Mouse (Mus musculus) forebrain, embryonic 16.5 days (tissue): ENCODE data around the gene Gdap2. TPM values are rescaled to one million over a fixed set of nuclear protein-coding genes. Genes with fewer than 3 reads are reported as not detected.

Experiments used
- ATAC-seq: fragments of 200-750 bp; cut with Nextera tagmentation; 2 replicates; pipeline ENCODE4 v1.8.0; 2017; ENCODE audit warnings: mild to moderate bottlenecking, moderate library complexity
- H3K27ac ChIP-seq: fragments of 300-500 bp; sonication (generic); 2 replicates; pipeline ENCODE4 v1.5.1; 2014; ENCODE audit warnings: low read length, control low read depth
- H3K27me3 ChIP-seq: fragments of 300-500 bp; sonication (generic); replicated peaks from 2 replicates; pipeline ENCODE4 v1.6.1; 2014; ENCODE audit warnings: low read length; ENCODE audit not compliant: control insufficient read depth, insufficient read depth
- H3K36me3 ChIP-seq: fragments of 300-500 bp; sonication (generic); 2 replicates; pipeline ENCODE4 v1.6.1; 2014; ENCODE audit not compliant: control insufficient read depth, insufficient read depth
- H3K4me1 ChIP-seq: fragments of 300-500 bp; sonication (generic); replicated peaks from 2 replicates; pipeline ENCODE4 v1.6.1; 2014; ENCODE audit warnings: low read length; ENCODE audit not compliant: control insufficient read depth, insufficient read depth
- H3K4me2 ChIP-seq: fragments of 300-500 bp; sonication (generic); 2 replicates; pipeline ENCODE4 v1.6.1; 2014; ENCODE audit warnings: mild to moderate bottlenecking, low read length, control low read depth
- H3K4me3 ChIP-seq: fragments of 300-500 bp; sonication (generic); replicated peaks from 2 replicates; pipeline ENCODE4 v1.5.1; 2014; ENCODE audit warnings: mild to moderate bottlenecking, low read length, control low read depth
- H3K9ac ChIP-seq: fragments of 300-500 bp; sonication (generic); replicated peaks from 2 replicates; pipeline ENCODE4 v1.6.1; 2014; ENCODE audit warnings: low read depth, low read length, control low read depth
- H3K9me3 ChIP-seq: fragments of 300-500 bp; sonication (generic); 2 replicates; pipeline ENCODE4 v1.6.1; 2016; ENCODE audit warnings: low read length; ENCODE audit not compliant: control insufficient read depth
- WGBS: fragments of 180-500 bp; shearing (Covaris S2); extraction: QIAGEN DNeasy Blood & Tissue Kit; methylation state at CpG from one replicate; pipeline ENCODE4 v1.1.7; 2014; 5-methylcytosine and 5-hydroxymethylcytosine counted together
- polyA plus RNA-seq: library from polyadenylated mRNA; unstranded; fragments of >200 nt; fragmentation: Nextera tagmentation; extraction: Ambion mirVana; gene quantifications from 2 replicates; pipeline ENCODE4 v1.2.1, GENCODE M21; 2015

Gdap2 gene
- polyA plus RNA-seq, 1 experiment from 2014 or later, result 45.4 TPM

GRCm38 (mm10) chr3:100180471-100180870 is 18.3 kb downstream of the Gdap2 start:
- no peak overlapping the region for H3K9ac ChIP-seq
- 91% methylated on average over 3 of the region's 3 CpGs for WGBS
- no peak for ATAC-seq
- no peak overlapping the region for H3K4me2 ChIP-seq
- no peaks in the 10 kb centered on the region for H3K4me1 ChIP-seq
- H3K4me3 ChIP-seq, result no peak overlapping the region
- H3K9me3 ChIP-seq, result no peaks in the 10 kb centered on the region
- H3K27me3 ChIP-seq, result no peaks in the 10 kb centered on the region
- H3K36me3 ChIP-seq, result peaks cover 37% of the 10 kb centered on the region
- no peak overlapping the region for H3K27ac ChIP-seq

- peak; percentile 83 for ATAC-seq
- H3K27ac ChIP-seq, result no peak overlapping the region
- no peak overlapping the region for H3K4me3 ChIP-seq
- 31% methylated on average over 1 of the region's 1 CpGs for WGBS
- H3K9me3 ChIP-seq, result no peaks in the 10 kb centered on the region
- no peak overlapping the region for H3K9ac ChIP-seq
- peaks cover 14% of the 10 kb centered on the region for H3K36me3 ChIP-seq
- H3K27me3 ChIP-seq, result no peaks in the 10 kb centered on the region
- H3K4me2 ChIP-seq, result no peak overlapping the region
- H3K4me1 ChIP-seq, result no peaks in the 10 kb centered on the region
Observed at GRCm38 (mm10) chr3:100189444-100189843, 27.3 kb downstream of the Gdap2 start.

GRCm38 (mm10) chr3:100189861-100190260 is 27.7 kb downstream of the Gdap2 start:
- H3K9ac ChIP-seq, result no peak overlapping the region
- no peaks in the 10 kb centered on the region for H3K4me1 ChIP-seq
- H3K4me3 ChIP-seq, result no peak overlapping the region
- H3K4me2 ChIP-seq, result no peak overlapping the region
- peaks cover 16% of the 10 kb centered on the region for H3K36me3 ChIP-seq
- H3K27me3 ChIP-seq, result no peaks in the 10 kb centered on the region
- no peak overlapping the region for H3K27ac ChIP-seq
- ATAC-seq, result peak; percentile 40; the same call in 1 of the 2 replicates
- 61% methylated on average over 11 of the region's 11 CpGs for WGBS
- H3K9me3 ChIP-seq, result no peaks in the 10 kb centered on the region

- H3K9me3 ChIP-seq, result no peaks in the 10 kb centered on the region
- WGBS, result 81% methylated on average over 5 of the region's 5 CpGs
- H3K9ac ChIP-seq, result no peak overlapping the region
- peaks cover 18% of the 10 kb centered on the region for H3K36me3 ChIP-seq
- H3K27ac ChIP-seq, result no peak overlapping the region
- no peak overlapping the region for H3K4me3 ChIP-seq
- H3K27me3 ChIP-seq, result no peaks in the 10 kb centered on the region
- no peak for ATAC-seq
- H3K4me1 ChIP-seq, result no peaks in the 10 kb centered on the region
- no peak overlapping the region for H3K4me2 ChIP-seq
Observed at GRCm38 (mm10) chr3:100194210-100194609, 32.0 kb downstream of the Gdap2 start.

- no peak for ATAC-seq
- Histone ChIP-seq H3K27me3 (no peaks in the 10 kb centered on the region), H3K36me3 (peaks cover 34% of the 10 kb centered on the region), H3K4me3 (no peak overlapping the region), H3K4me2 (no peak overlapping the region), H3K9ac (no peak overlapping the region), H3K27ac (no peak overlapping the region), H3K4me1 (no peaks in the 10 kb centered on the region), H3K9me3 (no peaks in the 10 kb centered on the region)
- WGBS, result 94% methylated on average over 7 of the region's 7 CpGs
Observed at GRCm38 (mm10) chr3:100201554-100201953, 39.4 kb downstream of the Gdap2 start.

- Histone ChIP-seq H3K27ac (no peak overlapping the region), H3K9me3 (no peaks in the 10 kb centered on the region), H3K4me2 (no peak overlapping the region), H3K36me3 (peaks cover 25% of the 10 kb centered on the region), H3K9ac (no peak overlapping the region), H3K27me3 (no peaks in the 10 kb centered on the region), H3K4me3 (no peak overlapping the region), H3K4me1 (no peaks in the 10 kb centered on the region)
- no peak for ATAC-seq
- WGBS, result 55% methylated on average over 1 of the region's 1 CpGs
Observed at GRCm38 (mm10) chr3:100206973-100207372, 44.8 kb downstream of the Gdap2 start.

GRCm38 (mm10) chr3:100215469-100215868 is 53.3 kb downstream of the Gdap2 start:
- H3K36me3 ChIP-seq, result no peaks in the 10 kb centered on the region

GRCm38 (mm10) chr3:100225326-100225959 is 63.3 kb downstream of the Gdap2 start:
- H3K9ac ChIP-seq, result no peak overlapping the region
- H3K4me3 ChIP-seq, result no peak overlapping the region
- H3K9me3 ChIP-seq, result no peaks in the 10 kb centered on the region
- ATAC-seq, result no peak
- no peaks in the 10 kb centered on the region for H3K4me1 ChIP-seq
- H3K27me3 ChIP-seq, result no peaks in the 10 kb centered on the region
- WGBS, result 89% methylated on average over 12 of the region's 12 CpGs
- H3K4me2 ChIP-seq, result no peak overlapping the region
- no peaks in the 10 kb centered on the region for H3K36me3 ChIP-seq
- H3K27ac ChIP-seq, result no peak overlapping the region

More at GRCm38 (mm10) chr3:100215469-100215868, 53.3 kb downstream of the Gdap2 start:
- H3K9ac ChIP-seq, result no peak overlapping the region
- no peaks in the 10 kb centered on the region for H3K4me1 ChIP-seq
- H3K27me3 ChIP-seq, result no peaks in the 10 kb centered on the region
- H3K4me2 ChIP-seq, result no peak overlapping the region
- WGBS, result 91% methylated on average over 5 of the region's 5 CpGs
- H3K4me3 ChIP-seq, result no peak overlapping the region
- H3K27ac ChIP-seq, result no peak overlapping the region
- H3K9me3 ChIP-seq, result no peaks in the 10 kb centered on the region
- ATAC-seq, result no peak

- Histone ChIP-seq H3K27me3 (no peaks in the 10 kb centered on the region), H3K27ac (no peak overlapping the region), H3K9ac (no peak overlapping the region), H3K4me2 (no peak overlapping the region), H3K4me3 (no peak overlapping the region), H3K4me1 (no peaks in the 10 kb centered on the region), H3K9me3 (no peaks in the 10 kb centered on the region), H3K36me3 (no peaks in the 10 kb centered on the region)
- WGBS, result 76% methylated on average over 1 of the region's 1 CpGs
- ATAC-seq, result no peak
Observed at GRCm38 (mm10) chr3:100227509-100227908, 65.3 kb downstream of the Gdap2 start.

- no peaks in the 10 kb centered on the region for H3K4me1 ChIP-seq
Observed at GRCm38 (mm10) chr3:100228981-100229380, 66.8 kb downstream of the Gdap2 start.

More at GRCm38 (mm10) chr3:100228981-100229380, 66.8 kb downstream of the Gdap2 start:
- Histone ChIP-seq H3K9me3 (no peaks in the 10 kb centered on the region), H3K4me3 (no peak overlapping the region), H3K36me3 (no peaks in the 10 kb centered on the region), H3K4me2 (no peak overlapping the region), H3K9ac (no peak overlapping the region), H3K27ac (no peak overlapping the region), H3K27me3 (no peaks in the 10 kb centered on the region)
- WGBS, result 83% methylated on average over 3 of the region's 3 CpGs
- no peak for ATAC-seq
